Mouse (Mus musculus) ES-E14 (cell line): Measurements from ENCODE around the gene Ankrd42. TPM values are rescaled to one million over a fixed set of nuclear protein-coding genes. Genes with fewer than 3 reads are reported as not detected.
A peak's percentile ranks its signal among the peaks of the same experiment; 100 is the strongest.

Experiments used
- DNase-seq: peaks from one replicate; pipeline ENCODE4 v3.0.0-alpha.2; 2013; ENCODE audit warnings: low read depth, low spot score
- H3K27ac ChIP-seq: 2 replicates; pipeline ENCODE4 v1.5.1; 2012; ENCODE audit warnings: low read depth, mild to moderate bottlenecking, low read length, moderate library complexity, mixed read lengths; ENCODE audit not compliant: poor library complexity, insufficient read depth, severe bottlenecking
- H3K36me3 ChIP-seq: 2 replicates; pipeline ENCODE4 v1.6.1; 2012; ENCODE audit warnings: mild to moderate bottlenecking, low read length, moderate library complexity, mixed read lengths; ENCODE audit not compliant: control insufficient read depth, poor library complexity, insufficient read depth, severe bottlenecking
- H3K4me1 ChIP-seq, 2 experiments: fragments of 150-350 bp in 1 of 2; sonication (generic) in 1 of 2; 2 replicates each; pipeline ENCODE4 v1.6.1; 2012; ENCODE audit warnings: low read length in 2 of 2, mild to moderate bottlenecking in 1 of 2, mixed read lengths in 1 of 2; ENCODE audit not compliant: control insufficient read depth in 2 of 2, insufficient read depth in 2 of 2, poor library complexity in 1 of 2
- H3K4me3 ChIP-seq, 2 experiments: fragments of 150-350 bp in 1 of 2; sonication (generic) in 1 of 2; 2 replicates each; pipeline ENCODE4 v1.5.1; 2012; ENCODE audit warnings: low read length in 2 of 2, low read depth in 1 of 2, mild to moderate bottlenecking in 1 of 2, mixed read lengths in 1 of 2; ENCODE audit not compliant: insufficient read depth in 1 of 2, poor library complexity in 1 of 2, severe bottlenecking in 1 of 2
- H3K9ac ChIP-seq: 2 replicates; pipeline ENCODE4 v1.6.1; 2012; ENCODE audit warnings: low read depth, mild to moderate bottlenecking, low read length, mixed read lengths; ENCODE audit not compliant: poor library complexity, insufficient read depth, severe bottlenecking
- H3K9me3 ChIP-seq: fragments of 150-350 bp; sonication (generic); 2 replicates; pipeline ENCODE4 v1.6.1; 2012; ENCODE audit warnings: low read depth, mild to moderate bottlenecking, low read length; ENCODE audit not compliant: control insufficient read depth, insufficient read depth
- CHD2 ChIP-seq: IDR thresholded peaks from 2 replicates; pipeline ENCODE4 v1.6.1; 2014; ENCODE audit warnings: mild to moderate bottlenecking, low read depth, low read length, inconsistent platforms
- HCFC1 ChIP-seq: IDR thresholded peaks from 2 replicates; pipeline ENCODE4 v1.6.1; 2012; ENCODE audit warnings: low read length, inconsistent platforms, borderline replicate concordance; ENCODE audit not compliant: insufficient read depth
- MAFK ChIP-seq: IDR thresholded peaks from 2 replicates; pipeline ENCODE4 v1.6.1; 2014; ENCODE audit warnings: mild to moderate bottlenecking, low read depth, low read length, inconsistent platforms; ENCODE audit not compliant: insufficient read depth
- ZC3H11A ChIP-seq: IDR thresholded peaks from 2 replicates; pipeline ENCODE4 v1.6.1; 2012; ENCODE audit warnings: low read depth, mild to moderate bottlenecking, inconsistent platforms, low read length, borderline replicate concordance
- ZNF384 ChIP-seq: IDR thresholded peaks from 2 replicates; pipeline ENCODE4 v1.6.1; 2012; ENCODE audit warnings: low read depth, low read length, inconsistent platforms
- in situ Hi-C, 2 experiments: fragments of 600-800 bp; cut with MboI; formaldehyde crosslinking; loops; one replicate each; pipeline ENCODE4 v1.15.1; 2025; ENCODE audit warnings: low sequenced_read_pairs in 2 of 2, inconsistent platforms in 1 of 2; ENCODE audit not compliant: unreplicated experiment in 2 of 2
- total RNA-seq: library from RNA; depleted of rRNA; stranded (reverse); fragments of 300-350 nt; gene quantifications from 2 replicates; pipeline ENCODE4 v1.2.3, GENCODE M21; 2012; rRNA removed

The Ankrd42 gene
- 5.2 and 6.1 TPM in 2 replicates for total RNA-seq

- DNase-seq = peak; percentile 95
- no peak for TF ChIP-seq CHD2
- no peak for TF ChIP-seq ZNF384
- no peak for TF ChIP-seq ZC3H11A
- TF ChIP-seq HCFC1 = no peak; the same call in 1 of the 2 replicates
- no peak for TF ChIP-seq MAFK
Measured at GRCm38 (mm10) chr7:92637021-92637625, at the start of gene Ankrd42. TSS of gene Ankrd42 (minus strand) at chr7:92637142.

GRCm38 (mm10) chr7:92677346-92677745 lies 40.4 kb upstream of the Ankrd42 start:
- no peak overlapping the region for H3K27ac ChIP-seq
- H3K9me3 ChIP-seq = no peaks in the 10 kb centered on the region
- no peaks in the 10 kb centered on the region for H3K36me3 ChIP-seq
- peaks cover 6% of the 10 kb centered on the region in 2 experiments for H3K4me1 ChIP-seq
- DNase-seq = no peak
- no peak overlapping the region for H3K9ac ChIP-seq
- TF ChIP-seq MAFK (no peak), CHD2 (no peak), ZNF384 (no peak), ZC3H11A (no peak), HCFC1 (no peak)
- H3K4me3 ChIP-seq = no peak overlapping the region
- in situ Hi-C loops = no loop called here

More at GRCm38 (mm10) chr7:92637021-92637625, at the start of gene Ankrd42:
- H3K4me3 ChIP-seq = peak within 1 kb of the TSS; percentile 73 to 83
- H3K27ac ChIP-seq = peak within 1 kb of the TSS; percentile 78
- peaks cover 4% of the 10 kb centered on the region for H3K36me3 ChIP-seq
- no peaks in the 10 kb centered on the region for H3K9me3 ChIP-seq
- peak within 1 kb of the TSS; percentile 97 for H3K9ac ChIP-seq
- in situ Hi-C loops = no loop called here
- no peaks in the 10 kb centered on the region for H3K4me1 ChIP-seq

GRCm38 (mm10) chr7:92675131-92675530 lies 38.2 kb upstream of the Ankrd42 start:
- Histone ChIP-seq H3K9ac (no peak overlapping the region), H3K4me3 (no peak overlapping the region; a peak in 1 of 4 replicates), H3K4me1 (peaks cover 6 to 8% of the 10 kb centered on the region in 2 experiments), H3K27ac (no peak overlapping the region), H3K36me3 (no peaks in the 10 kb centered on the region), H3K9me3 (no peaks in the 10 kb centered on the region)
- TF ChIP-seq HCFC1 = no peak
- TF ChIP-seq MAFK = no peak
- TF ChIP-seq ZNF384 = no peak
- TF ChIP-seq CHD2 = no peak
- TF ChIP-seq ZC3H11A = no peak
- DNase-seq = peak; percentile 25
- in situ Hi-C loops = no loop called here

GRCm38 (mm10) chr7:92669507-92670471 lies 32.8 kb upstream of the Ankrd42 start, which contains the start of gene Pcf11:
TSS of gene Pcf11 (minus strand) at chr7:92669934.
- Histone ChIP-seq H3K4me1 (peaks cover 6 to 10% of the 10 kb centered on the region in 2 experiments; a peak in 3 of 4 replicates), H3K36me3 (peaks cover 5% of the 10 kb centered on the region), H3K9me3 (no peaks in the 10 kb centered on the region), H3K27ac (peak within 1 kb of the TSS; percentile 95), H3K4me3 (peak within 1 kb of the TSS; percentile 93 to 99), H3K9ac (peak within 1 kb of the TSS; percentile 99)
- DNase-seq = peak; percentile 95
- in situ Hi-C loops = no loop called here
- TF ChIP-seq ZNF384 (no peak), HCFC1 (no peak), CHD2 (peak; percentile 83)
